Mouse (Mus musculus): ENCODE data around the gene Tmem209.

Tmem209 gene

DNA sequence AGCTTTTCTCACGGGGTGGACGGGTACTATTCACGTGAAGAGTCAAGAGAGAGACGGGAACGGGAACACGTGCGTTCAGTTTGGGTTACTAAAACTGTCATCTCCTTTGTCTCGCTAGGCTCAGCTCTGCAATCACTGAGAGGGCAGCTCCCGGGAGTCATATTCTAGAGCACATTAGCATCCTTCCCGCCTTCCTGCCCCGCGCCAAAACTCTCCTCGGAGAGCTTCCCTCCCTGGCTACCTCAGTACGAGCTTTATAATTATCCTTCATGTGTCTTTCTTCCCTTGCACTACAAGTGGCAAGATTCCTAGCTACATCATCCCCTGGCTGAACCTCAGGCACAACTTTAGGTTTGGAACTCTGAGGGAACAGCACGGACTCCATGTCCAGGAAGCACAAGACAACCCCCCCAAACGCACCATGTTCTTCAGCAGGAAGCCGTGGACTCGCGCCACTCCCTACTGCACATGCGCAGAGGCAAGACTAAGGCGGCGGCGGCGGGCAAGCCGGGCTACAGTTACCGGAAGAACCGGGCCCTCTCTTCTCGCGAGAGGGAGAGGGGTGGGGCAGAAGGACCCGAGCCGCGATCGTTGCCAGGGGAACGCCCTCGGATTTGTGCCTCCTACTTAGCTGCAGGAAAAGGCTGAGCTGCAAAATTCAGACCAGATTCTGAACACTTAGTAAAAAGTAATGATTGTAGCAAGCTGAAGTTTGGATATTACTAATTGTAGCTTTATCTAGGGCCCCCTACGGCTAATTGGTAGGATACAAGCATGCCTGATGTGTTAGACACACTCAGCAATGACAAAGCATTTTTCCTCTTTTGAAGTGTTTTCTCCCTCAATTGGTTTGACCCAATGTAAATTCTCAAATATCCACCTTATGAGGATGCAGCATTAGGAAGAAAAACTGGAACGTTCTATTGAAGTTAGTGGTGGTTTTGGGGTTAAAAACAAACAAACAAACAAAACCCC is at the start of gene Tmem209, which contains the start of gene Ssmem1:
Gene Tmem209 (minus strand): TSS at position 519 of the 975 bp plus-strand sequence.
Gene Ssmem1 (plus strand): TSS at position 585 of the 975 bp plus-strand sequence.
- peak; percentile 95 to 99 for DNase-seq (ENCODE audit: low spot score in 2 of 2)

DNA sequence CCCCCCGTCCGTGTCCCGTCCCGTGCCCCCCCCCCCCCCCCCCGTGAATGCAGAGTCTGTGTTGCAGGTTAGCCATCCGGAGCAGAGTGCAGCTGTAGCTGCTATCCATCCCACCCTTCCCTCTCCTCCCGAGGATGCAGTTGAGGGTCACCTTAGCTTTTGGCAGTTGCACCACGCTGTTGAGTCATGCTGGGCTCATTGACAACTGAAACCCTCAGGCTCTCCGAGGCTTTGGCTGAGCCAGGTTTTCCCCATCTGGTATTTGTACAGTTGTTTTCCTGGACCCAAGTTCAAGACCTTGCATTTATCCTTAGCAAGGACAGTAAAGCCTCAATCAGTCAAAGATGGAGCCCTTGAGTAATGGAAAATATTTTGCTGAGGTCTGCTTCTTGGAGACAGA is 46.5 kb upstream of the Tmem209 start:
- no peak for DNase-seq (ENCODE audit: low spot score in 2 of 2)

DNA sequence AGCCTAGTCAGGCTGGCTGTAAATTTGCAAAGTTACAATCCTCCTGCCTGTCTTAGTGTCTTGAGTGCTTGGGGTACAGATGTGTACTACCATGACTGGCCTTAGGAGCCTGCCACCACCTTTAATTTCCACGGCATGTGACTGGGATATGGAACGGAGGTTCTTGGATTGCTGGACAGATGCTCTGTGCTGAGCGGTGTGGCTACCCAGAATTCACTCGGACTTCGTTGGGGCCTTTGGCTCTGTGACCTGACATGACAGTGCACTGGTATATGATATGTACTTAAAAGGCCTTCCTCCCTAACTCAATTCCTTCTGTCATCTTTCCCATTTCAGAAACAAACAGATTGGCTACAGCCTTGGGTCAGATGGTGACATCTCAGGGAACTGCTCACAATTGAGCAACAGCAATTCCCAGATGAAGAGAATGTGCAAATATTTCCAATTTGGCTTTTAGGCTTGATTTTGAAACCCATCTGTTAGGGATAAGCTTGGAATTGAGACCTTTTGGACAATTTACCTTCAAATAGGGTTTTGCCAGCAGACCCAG is 45.1 kb upstream of the Tmem209 start:
- DNase-seq (ENCODE audit: low spot score in 2 of 2) = no peak

DNA sequence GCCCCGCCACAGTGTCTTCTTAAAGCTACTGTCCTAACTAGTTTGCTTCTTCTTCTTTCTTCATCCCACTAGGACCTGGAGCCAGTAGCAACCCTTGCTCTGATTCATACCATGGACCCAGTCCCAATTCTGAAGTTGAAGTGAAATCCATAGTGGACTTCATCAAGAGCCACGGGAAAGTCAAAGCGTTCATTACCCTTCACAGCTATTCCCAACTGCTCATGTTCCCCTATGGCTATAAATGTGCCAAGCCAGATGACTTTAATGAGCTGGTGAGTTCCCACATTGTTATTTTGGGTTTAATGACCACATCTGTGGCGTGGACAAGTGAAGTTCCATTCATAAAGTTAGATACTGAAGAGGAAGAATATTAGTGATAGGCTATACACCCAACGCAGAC is 44.5 kb upstream of the Tmem209 start:
- DNase-seq (ENCODE audit: low spot score in 2 of 2) = no peak

DNA sequence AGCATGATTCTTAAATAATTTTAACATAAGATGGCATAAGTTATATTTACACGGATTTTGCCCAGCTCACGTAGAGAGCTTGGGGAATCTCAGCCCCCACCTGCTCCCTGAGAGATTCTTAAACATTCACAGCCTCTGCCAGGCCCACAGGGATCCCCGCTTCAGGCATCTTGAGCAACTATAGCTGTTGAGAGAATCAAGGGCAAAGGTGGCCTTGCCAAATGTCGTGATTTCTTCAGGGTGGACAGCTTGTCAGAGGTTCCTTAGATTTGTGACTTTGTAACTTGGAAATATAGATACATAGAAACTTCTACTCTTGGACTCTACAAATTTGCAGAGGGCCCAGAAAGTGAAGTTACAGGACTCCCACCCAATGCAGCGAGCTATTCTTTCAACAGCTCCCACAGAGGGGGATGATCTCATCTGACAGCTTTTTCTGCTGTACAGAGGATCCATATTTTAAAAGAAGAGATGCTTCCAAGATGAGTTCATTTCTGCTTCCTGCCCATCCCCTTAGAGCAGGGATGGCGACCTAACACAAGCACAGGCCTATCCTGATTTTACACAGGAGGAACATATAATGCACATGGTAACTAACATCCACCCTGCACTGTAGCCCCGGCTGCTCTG is 43.9 kb upstream of the Tmem209 start:
- no peak for DNase-seq (ENCODE audit: low spot score in 2 of 2)

DNA sequence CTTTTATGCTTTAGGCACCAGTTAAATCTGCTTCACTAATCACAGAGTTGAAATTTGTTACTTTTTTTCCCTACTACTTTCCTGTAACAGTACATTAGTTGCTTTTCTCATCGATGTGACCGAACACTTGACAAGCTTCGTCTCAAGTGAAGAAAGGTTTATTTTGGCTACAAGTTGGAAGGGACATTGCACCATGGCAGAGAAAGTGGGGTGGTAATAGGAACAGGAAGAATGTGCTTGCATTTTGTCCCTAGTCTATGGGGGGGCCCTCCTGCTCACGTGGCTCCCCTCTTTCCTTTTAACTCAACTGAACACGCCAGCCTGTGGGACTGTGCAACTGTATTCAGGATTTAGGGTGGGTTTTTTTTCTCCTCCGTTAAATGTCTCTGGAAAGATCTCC is 43.0 kb upstream of the Tmem209 start:
- no peak for DNase-seq (ENCODE audit: low spot score in 2 of 2)

DNA sequence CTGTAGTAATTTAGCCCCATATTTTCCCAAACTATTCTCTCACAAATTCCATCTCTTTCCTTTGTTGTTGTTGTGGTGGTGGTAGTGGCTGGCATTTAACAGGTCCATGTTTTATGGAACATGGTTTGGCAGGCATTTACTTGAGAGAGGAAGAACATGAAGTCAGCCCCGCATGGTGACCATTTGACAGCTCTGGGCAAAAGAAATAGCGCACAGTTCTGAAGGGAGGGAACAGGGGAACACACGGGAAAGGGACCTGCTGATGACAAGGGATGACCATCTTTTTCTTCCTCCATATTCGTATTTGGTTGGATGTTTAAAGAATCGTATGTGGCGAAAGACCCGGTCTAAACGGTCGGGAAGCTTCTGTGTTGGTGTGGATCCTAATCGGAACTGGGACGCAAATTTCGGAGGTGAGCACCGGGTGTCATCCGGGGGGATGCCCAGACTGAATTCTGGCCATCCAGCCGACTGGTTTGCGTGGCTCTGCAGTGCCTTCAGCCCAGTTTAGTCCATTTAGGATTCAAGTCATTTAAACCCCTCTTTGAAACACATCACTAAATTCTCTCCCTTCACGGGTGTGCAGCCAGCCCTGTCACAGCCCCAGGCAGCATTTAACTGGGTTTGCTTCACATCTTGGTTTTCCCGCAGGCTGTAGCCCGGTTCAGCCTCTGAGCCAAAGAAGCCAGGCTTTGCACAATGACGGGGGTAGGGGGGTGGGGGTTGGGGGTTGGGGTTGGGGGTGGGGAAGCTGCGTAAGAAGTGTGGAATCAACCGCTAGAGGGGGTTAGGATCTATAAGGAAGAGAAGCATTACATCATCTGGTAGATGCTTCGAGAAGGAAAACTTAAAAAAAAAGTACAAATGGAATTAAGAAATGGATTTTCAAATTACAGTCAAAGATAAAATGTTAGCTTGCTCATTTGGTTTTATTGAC is 42.3 kb upstream of the Tmem209 start:
- no peak for DNase-seq (ENCODE audit: low spot score in 2 of 2)

DNA sequence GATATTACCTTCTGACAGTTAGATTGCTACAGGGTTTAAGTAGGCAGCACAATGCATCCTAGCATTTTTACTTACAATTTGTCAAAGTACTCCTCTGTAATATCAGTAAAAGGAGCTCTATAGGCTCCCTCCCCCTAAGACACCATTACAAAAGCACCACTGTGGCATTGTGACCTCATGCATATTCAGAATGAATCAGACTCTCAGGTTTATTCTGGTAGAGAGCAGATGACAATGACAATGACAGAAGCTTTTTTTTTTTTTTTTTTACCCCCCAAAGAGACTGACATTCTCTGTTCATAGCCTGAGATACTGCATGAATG is 41.6 kb upstream of the Tmem209 start:
- no peak for DNase-seq (ENCODE audit: low spot score in 2 of 2)

DNA sequence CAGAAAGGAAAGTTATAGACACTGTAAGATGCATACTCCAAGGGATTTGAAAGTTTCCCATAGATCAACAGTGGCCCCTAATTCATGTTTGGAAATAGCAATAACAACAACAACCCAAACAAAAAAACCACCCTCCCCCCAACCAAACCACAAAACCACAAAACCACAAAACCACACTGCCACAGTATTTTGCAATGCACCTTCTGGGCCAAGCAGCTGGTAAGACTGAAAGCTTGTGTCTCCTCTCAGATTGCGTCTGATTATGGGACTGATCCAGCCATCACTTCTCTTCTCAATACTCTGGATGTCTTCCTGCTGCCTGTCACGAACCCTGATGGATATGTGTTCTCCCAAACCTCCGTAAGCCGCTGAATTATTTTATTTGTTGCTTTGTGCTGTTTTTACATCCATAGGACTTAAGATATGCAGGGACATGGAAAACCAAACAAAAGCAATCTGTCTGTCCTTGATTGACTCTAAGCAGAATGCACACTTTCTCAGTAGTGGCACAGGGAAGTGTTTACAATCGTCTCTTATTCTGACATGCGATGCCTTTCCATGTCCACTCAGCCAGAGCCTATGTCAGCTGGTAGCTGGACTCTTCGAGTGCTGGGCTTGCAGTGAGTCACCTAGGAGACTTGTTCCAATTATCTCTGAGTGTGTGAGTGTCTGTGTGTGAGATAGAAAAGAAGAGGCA is 41.1 kb upstream of the Tmem209 start:
- DNase-seq (ENCODE audit: low spot score in 2 of 2) = no peak

DNA sequence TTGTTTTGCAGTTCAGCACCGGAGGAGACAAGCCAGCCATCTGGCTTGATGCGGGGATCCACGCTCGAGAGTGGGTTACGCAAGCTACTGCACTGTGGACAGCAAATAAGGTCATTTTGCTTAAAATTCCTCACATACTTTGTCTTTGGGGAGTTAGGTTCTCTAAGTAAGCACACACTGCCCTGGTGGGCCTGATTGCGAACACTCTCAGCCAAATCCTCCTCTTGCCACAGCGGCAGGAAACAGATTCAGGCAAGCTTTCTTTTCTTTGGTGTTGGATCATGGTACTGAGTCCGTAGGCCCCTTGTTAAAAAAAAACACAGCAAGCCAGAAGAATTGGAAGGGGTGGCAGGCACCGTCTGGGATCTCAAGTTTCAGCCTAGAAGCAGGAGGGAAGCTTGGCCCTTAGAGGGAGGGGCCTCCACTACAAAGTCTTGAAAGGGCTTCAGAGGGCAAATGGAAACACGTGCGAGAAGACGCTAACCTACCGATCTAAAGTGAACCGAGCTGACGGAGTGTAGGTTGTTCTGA is 39.7 kb upstream of the Tmem209 start:
- DNase-seq (ENCODE audit: low spot score in 2 of 2) = no peak

DNA sequence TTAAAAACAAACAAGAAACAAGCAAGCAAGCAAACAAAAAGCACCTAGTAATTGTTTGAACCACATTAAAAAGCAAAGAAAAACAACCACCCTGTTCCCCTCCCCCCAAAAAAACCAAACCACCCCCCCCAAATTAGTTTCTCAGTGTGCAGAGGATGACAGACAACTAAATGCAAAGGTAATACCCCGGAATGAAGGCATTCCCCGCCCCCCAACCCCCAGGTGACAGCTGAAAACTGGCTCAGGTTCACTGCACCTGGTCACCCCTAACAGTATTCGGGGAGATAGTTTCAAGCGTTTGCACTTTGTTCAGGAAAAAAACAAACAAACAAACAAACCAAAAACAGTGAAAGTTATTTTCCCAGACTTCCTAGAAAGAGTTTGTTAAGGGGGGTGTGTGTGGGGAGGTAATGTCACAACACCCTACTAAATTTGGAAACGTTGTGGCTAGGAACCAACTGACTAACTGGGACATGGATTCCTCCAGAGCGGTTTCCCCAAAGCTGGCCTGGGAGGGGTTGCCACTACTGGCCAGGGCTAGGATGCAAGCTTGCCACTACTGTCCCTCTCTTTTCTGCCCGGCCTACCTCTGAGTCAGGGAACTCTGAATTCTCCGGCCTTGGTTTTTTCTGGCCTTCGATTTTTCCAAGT is 38.2 kb upstream of the Tmem209 start:
- DNase-seq (ENCODE audit: low spot score in 2 of 2) = no peak

DNA sequence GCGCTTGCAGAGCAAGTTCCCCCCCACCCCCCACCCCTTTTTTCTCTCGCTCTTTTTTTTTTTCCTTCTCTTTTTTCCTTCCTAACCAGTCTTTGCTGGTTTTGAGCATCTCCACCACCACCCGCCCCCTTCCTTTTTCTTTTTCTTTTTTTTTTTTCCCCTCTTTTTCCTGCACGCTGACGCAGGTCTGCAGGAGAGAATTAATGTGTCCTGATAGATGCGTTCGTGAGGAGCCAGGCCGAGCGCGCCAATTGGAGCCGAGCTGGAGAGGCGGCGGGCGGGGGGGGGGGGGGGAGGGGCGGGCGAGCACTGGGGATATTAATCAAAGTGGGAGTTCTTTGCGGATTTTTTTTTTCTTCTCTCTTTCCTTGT is 37.7 kb upstream of the Tmem209 start:
- no peak for DNase-seq (ENCODE audit: low spot score in 2 of 2)

DNA sequence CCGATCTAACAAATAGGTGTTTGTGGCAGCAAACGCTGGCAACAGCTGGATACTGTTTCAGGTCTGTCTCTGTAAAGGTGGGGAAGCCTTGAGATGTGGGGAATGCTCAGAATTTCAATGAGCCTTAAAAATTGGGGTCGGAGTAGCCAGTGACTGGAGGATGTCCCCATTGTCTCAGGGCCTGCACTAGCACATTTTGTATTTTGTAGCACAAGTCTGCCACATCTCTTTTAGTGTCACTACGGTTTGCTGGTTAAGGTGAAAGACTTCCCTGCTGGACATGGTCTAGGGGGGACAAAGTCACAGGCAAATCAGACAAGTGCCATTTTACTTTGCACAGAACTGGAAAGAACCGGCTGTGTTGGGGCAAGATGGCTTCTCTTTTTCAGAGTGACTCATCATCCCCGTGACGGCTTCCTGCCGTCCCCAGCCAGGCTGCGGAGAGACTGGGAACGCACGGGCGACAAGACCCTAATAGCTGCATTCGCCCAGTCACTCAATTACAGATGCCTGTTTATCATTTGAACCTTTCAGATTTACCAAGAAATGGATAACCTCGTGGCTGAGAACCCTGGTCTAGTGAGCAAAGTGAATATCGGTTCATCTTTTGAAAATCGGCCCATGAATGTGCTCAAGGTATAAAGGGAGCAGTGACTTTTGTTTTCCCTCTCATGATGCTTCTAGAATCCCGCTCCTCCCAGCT is 37.1 kb upstream of the Tmem209 start:
- DNase-seq (ENCODE audit: low spot score in 2 of 2) = no peak

DNA sequence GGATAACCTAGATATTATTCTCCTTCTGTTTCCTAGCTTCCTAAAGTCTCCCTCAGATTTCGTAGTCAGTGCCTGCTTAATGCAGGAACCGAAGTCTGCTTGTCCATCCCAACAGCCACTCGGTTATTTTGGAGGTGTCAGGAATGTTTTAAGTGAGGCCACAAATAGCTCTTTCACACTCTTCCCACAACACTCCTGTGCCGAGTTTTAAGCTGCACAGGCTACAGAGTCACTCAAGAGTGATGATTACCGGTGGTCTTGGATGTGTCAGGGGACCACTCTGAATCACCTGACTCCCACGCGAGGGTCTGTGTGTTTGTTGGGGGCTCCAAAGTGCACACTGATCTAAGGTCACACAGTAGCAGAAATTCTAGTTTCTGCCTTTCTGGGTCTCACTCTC is 36.1 kb upstream of the Tmem209 start:
- no peak for DNase-seq (ENCODE audit: low spot score in 2 of 2)

DNA sequence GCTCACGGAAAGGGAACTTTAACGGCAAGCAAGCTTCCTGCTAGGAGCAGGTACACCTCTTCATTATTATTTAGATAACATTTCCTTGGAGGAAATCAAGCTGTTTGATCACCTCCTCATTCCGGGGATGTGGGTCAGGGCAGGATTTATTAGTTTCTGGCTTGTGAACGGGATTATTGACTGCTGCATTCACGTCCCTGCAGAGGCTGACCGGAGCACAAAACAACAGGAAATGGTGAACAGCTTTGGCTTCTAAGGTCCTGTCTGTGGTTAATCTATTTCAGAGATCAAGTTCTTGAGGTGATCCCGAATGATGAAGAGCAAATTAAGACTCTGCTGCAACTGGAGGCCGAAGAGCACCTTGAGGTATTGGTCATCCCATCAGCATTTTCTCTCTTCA is 34.3 kb upstream of the Tmem209 start:
- no peak for DNase-seq (ENCODE audit: low spot score in 2 of 2)

DNA sequence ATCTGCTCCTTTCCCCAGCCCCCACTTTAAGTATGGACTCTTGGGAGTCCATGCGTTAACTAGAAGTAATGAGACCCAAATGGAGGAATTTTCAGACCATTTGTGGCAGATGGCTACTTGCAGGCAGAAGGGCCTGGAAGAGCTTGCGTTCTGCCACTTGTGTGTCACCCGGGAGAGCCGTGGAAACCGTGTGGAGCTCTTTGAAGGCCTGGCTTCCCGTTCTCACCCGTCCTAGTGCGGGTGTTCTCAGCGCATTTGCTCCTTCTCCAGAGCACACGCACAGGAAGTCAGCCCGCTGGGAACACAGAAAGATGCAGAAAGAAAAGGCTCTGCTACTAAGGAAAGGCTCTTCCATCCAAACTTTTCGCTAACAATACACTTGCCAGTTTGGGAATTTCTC is 33.5 kb upstream of the Tmem209 start:
- no peak for DNase-seq (ENCODE audit: low spot score in 2 of 2)

DNA sequence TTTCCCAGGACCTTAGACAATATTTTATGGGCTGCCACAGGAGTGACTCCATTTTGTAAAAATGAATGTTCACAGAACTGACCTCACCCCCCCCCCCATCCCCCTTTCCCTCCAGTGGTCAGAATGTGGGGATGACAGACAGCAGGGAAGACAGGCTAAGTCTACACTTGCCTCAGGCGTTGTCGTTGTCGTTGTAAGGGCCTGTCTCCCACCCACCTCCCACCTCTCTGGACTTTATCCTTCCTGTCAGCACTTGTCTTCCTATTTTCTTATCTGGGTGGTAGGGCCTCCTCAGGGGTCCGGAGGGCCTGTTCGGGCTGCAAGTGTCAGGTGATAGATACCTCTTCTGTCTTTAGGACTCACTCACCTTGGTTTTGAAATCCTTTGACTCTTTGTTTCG is 32.7 kb upstream of the Tmem209 start:
- DNase-seq (ENCODE audit: low spot score in 2 of 2) = no peak

DNA sequence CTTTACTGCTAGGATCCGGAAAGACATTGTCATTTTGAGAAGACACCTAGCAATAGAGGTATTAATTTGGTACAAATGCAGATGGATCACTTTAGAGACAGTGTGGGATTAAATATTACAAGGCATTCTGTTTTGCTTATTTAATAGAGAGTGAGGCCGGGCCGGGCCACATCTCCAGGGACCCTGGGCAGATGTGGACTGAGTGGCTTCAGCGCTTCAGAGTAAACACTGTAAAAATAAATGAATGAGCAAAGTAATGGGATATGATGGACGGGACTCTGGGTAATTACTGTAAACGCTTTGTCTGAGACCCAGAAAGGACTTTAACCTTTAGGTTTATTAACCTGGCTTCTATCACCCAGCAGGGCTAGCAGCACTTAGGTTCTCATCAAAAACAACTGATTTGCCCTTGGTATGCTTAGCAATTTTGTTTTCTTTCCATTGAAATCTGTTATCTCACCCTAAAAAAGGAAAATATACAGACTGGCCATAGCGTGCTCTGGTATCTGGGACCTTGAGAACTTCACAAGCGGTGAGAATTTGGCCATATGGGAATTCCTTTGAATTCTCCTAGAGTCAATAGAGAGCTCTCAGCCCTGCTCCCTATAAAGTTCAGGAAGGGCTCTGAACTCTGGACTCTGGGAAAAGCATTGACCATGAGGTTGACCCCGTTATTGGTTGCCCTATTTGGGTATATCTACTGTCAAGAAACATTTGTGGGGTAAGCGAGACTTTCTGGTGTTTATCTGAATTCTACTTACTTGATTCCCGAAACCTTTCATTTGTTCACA is 31.6 kb upstream of the Tmem209 start, which contains the start of gene Cpa2:
Gene Cpa2 (plus strand): TSS at position 574 of the 791 bp plus-strand sequence.
- DNase-seq (ENCODE audit: low spot score in 2 of 2) = no peak

DNA sequence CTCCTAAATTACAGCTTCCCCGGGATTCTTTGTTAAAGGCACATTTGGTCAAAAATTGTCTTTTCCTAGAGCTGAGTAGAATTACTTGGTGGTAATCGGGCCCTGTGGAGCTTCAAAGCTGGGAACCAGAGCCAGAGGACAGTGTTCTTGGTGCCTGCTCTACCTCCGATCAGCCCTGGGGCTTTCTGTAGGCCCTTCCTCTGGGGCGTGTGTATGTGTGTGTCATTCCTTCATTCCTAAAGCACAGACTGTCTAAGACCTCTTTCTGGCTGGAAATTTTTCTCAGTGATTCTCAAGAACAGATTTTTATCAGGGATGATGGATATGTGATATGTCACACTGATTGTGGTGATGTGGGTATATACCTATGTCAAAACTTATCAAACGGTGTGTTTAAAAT is 29.2 kb upstream of the Tmem209 start:
- DNase-seq (ENCODE audit: low spot score in 2 of 2) = no peak

All from spleen, postnatal 10 days (tissue).